Mouse (Mus musculus) testis, adult 2 months (tissue): ENCODE measurements around the gene Cep131.

ENCODE experiments used
- CTCF ChIP-seq: fragments of 200-500 bp; IDR thresholded peaks from 2 replicates; pipeline ENCODE4 v1.5.1; 2012; ENCODE audit warnings: low read depth, mild to moderate bottlenecking, inconsistent platforms, low read length, moderate library complexity; ENCODE audit not compliant: control insufficient read depth, insufficient read depth, insufficient replicate concordance
- POLR2A ChIP-seq: fragments of 200-500 bp; IDR thresholded peaks from 2 replicates; pipeline ENCODE4 v1.6.1; 2012; ENCODE audit warnings: low read depth, mild to moderate bottlenecking, inconsistent platforms, low read length, moderate library complexity; ENCODE audit not compliant: control insufficient read depth

GRCm38 (mm10) chr11:120090661-120091060 is 4.0 kb upstream of the Cep131 start:
- TF ChIP-seq POLR2A, result no peak; the same call in 1 of the 2 replicates
- TF ChIP-seq CTCF, result no peak
